Mouse (Mus musculus) kidney, embryonic 15.5 days (tissue): ENCODE data around the gene Fbxo28. TPM values are rescaled to one million over a fixed set of nuclear protein-coding genes. Genes with fewer than 3 reads are reported as not detected.

ENCODE experiments used
- ATAC-seq: fragments of 200-750 bp; cut with Nextera tagmentation; replicated peaks from 2 replicates; pipeline ENCODE4 v1.8.0; 2017; ENCODE audit warnings: moderate TSS enrichment; ENCODE audit not compliant: low FRiP score
- H3K27ac ChIP-seq: fragments of 300-500 bp; sonication (generic); 2 replicates; pipeline ENCODE4 v1.5.1; 2015; ENCODE audit warnings: mild to moderate bottlenecking, inconsistent platforms
- H3K27me3 ChIP-seq: fragments of 300-500 bp; sonication (generic); 2 replicates; pipeline ENCODE4 v1.6.1; 2015; ENCODE audit warnings: inconsistent platforms
- H3K36me3 ChIP-seq: fragments of 300-500 bp; sonication (generic); 2 replicates; pipeline ENCODE4 v1.6.1; 2015; ENCODE audit warnings: inconsistent platforms
- H3K4me1 ChIP-seq: fragments of 300-500 bp; sonication (generic); 2 replicates; pipeline ENCODE4 v1.6.1; 2015; ENCODE audit warnings: inconsistent platforms
- H3K4me2 ChIP-seq: fragments of 300-500 bp; sonication (generic); 2 replicates; pipeline ENCODE4 v1.6.1; 2015; ENCODE audit warnings: moderate library complexity, mild to moderate bottlenecking, inconsistent platforms
- H3K4me3 ChIP-seq: fragments of 300-500 bp; sonication (generic); replicated peaks from 2 replicates; pipeline ENCODE4 v1.5.1; 2015; ENCODE audit warnings: mild to moderate bottlenecking, inconsistent platforms
- H3K9ac ChIP-seq: fragments of 300-500 bp; sonication (generic); 2 replicates; pipeline ENCODE4 v1.6.1; 2015; ENCODE audit warnings: mild to moderate bottlenecking, inconsistent platforms
- H3K9me3 ChIP-seq: fragments of 300-500 bp; sonication (generic); replicated peaks from 2 replicates; pipeline ENCODE4 v1.6.1; 2016; ENCODE audit warnings: inconsistent platforms
- WGBS: fragments of 180-500 bp; shearing (Covaris S2); methylation state at CpG from one replicate; pipeline ENCODE4 v1.1.7; 2015; ENCODE audit warnings: mixed read lengths; 5-methylcytosine and 5-hydroxymethylcytosine counted together
- polyA plus RNA-seq: library from polyadenylated mRNA; unstranded; fragments of >200 nt; fragmentation: Nextera tagmentation; extraction: Ambion mirVana; gene quantifications from 2 replicates; pipeline ENCODE4 v1.2.1, GENCODE M21; 2015

Fbxo28 gene
- polyA plus RNA-seq, 1 experiment from 2014 or later: 18.4 TPM

DNA sequence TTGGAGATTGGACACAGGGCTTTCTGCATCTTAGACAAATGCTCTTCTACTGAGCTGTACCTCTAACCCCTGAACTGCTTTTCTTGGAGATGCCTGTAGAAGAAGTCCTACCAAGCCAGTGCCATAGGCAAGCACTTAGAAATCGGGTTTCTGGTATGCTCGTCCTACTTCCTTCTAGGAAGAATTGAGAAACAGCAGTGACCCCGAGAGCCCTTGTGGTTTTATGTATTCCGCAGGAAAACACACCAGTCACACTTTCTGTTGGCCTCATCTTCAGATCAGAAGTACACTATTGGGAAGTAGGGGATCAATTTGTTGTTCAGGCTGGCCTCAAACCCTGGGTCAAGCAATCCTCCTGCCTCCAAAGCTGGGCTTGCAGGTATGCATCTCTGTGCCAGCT is 28.0 kb upstream of the Fbxo28 start:
- no peak overlapping the region for H3K27ac ChIP-seq
- ATAC-seq: no peak
- H3K4me2 ChIP-seq: no peak overlapping the region
- no peaks in the 10 kb centered on the region for H3K9me3 ChIP-seq
- peaks cover 13% of the 10 kb centered on the region for H3K4me1 ChIP-seq
- no peak overlapping the region for H3K9ac ChIP-seq
- H3K4me3 ChIP-seq: no peak overlapping the region
- 72% methylated on average over 4 of the region's 4 CpGs for WGBS
- H3K27me3 ChIP-seq: 0 out of 2 replicates have a peak, but pooled peaks cover 3% of the 10 kb centered on the region
- no peaks in the 10 kb centered on the region for H3K36me3 ChIP-seq

DNA sequence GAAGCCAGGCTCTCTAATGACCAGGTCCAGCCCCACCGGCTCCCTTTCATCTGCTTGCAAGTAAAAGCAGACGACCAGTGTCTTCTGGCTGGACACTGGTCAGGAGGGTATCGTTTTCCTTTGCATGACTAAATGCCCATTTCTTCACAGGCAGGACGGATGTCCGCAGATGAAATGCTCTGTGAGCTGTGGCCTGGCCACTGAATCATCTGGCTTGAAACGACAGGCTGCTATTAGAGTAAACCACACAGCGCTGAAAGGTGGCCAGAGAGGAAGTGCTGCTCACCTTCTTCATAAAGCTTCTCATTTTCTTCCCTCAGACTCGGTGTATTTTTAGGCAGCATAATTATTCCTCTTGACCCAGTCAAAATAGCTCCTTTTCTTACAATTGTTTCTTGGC is 27.4 kb upstream of the Fbxo28 start:
- Histone ChIP-seq H3K36me3 (no peaks in the 10 kb centered on the region), H3K4me3 (no peak overlapping the region), H3K27me3 (0 out of 2 replicates have a peak, but pooled peaks cover 1% of the 10 kb centered on the region), H3K4me1 (peaks cover 15% of the 10 kb centered on the region), H3K9me3 (no peaks in the 10 kb centered on the region), H3K27ac (0 out of 2 replicates have a peak overlapping the region, but pooled peaks have one; percentile 2), H3K9ac (no peak overlapping the region), H3K4me2 (peak overlapping the region; percentile 15; the same call in 1 of the 2 replicates)
- ATAC-seq: no peak
- WGBS: 22% methylated on average over 8 of the region's 8 CpGs

- Histone ChIP-seq H3K9me3 (no peaks in the 10 kb centered on the region), H3K9ac (no peak overlapping the region), H3K27me3 (no peaks in the 10 kb centered on the region), H3K36me3 (no peaks in the 10 kb centered on the region), H3K4me3 (no peak overlapping the region), H3K27ac (no peak overlapping the region), H3K4me1 (peaks cover 19% of the 10 kb centered on the region), H3K4me2 (peak overlapping the region; percentile 15; the same call in 1 of the 2 replicates)
- ATAC-seq: 0 out of 2 replicates have a peak, but pooled peaks have one; percentile 22
- WGBS: 58% methylated on average over 7 of the region's 7 CpGs
Measured at GRCm38 (mm10) chr1:182368309-182368708, 26.9 kb upstream of the Fbxo28 start.

DNA sequence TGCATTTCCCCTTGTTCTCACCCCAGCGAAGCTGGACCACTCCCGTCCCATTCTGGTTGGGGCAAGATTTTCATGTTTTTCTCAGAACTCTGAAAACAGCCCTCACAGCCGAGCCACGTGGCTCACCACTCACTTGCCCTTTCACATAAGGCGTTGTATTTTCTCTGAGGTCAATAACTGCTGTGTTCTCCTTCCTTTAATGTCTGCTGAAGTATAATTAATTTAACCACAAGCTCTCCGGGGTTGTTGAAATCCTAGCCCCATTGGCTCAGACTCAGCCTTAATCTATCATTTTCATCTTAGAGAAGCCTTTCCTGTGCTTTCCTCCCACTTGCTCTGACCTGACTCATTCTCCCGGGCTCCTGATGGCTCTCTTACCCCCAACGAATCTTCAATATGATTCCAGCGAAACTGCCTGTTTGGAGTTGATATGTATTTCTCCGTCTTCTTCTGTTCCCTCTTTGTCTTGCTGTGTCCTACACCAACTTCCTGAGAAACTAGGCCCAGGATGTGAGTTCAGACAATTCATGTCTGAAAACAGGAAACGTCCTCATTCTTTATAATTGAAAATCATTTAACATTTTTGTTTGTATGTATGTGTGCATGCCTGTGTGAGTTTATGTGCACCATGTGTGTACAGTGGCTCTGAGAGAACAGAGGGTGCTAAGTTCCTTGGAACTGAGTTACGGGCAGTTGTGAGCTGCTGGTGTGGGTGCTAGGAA is 22.4 kb upstream of the Fbxo28 start:
- no peak overlapping the region for H3K4me2 ChIP-seq
- H3K27me3 ChIP-seq: no peaks in the 10 kb centered on the region
- H3K9ac ChIP-seq: no peak overlapping the region
- whole genome bisulfite sequencing: 29% methylated on average over 12 of the region's 12 CpGs
- no peaks in the 10 kb centered on the region for H3K36me3 ChIP-seq
- peak; percentile 49; the same call in 1 of the 2 replicates for ATAC-seq
- H3K4me3 ChIP-seq: no peak overlapping the region
- peaks cover 15% of the 10 kb centered on the region for H3K4me1 ChIP-seq
- peak overlapping the region; percentile 3; the same call in 1 of the 2 replicates for H3K27ac ChIP-seq
- H3K9me3 ChIP-seq: no peaks in the 10 kb centered on the region

DNA sequence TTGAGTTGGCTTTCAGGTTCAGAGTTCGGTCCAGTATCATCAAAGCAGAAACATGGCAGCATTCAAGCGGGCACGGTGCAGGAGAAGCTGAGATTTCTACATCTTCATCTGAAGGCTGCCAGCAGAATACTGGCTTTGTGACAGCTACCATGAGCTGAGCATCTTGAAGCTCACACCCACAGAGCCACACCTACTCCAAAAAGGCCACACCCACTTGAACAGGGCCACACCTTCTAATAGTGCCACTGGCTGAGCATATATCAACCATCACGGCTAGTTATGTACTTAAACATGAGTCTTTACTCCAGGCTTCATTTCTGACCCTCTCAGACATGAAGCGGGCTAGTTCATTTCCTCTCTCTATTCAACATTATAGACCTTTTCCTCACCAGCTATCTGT is 21.3 kb upstream of the Fbxo28 start:
- Histone ChIP-seq H3K27ac (no peak overlapping the region), H3K27me3 (no peaks in the 10 kb centered on the region), H3K4me1 (peaks cover 7% of the 10 kb centered on the region), H3K36me3 (no peaks in the 10 kb centered on the region), H3K9ac (no peak overlapping the region), H3K4me2 (no peak overlapping the region), H3K9me3 (no peaks in the 10 kb centered on the region), H3K4me3 (no peak overlapping the region)
- ATAC-seq: no peak
- WGBS: 88% methylated on average over 5 of the region's 5 CpGs

DNA sequence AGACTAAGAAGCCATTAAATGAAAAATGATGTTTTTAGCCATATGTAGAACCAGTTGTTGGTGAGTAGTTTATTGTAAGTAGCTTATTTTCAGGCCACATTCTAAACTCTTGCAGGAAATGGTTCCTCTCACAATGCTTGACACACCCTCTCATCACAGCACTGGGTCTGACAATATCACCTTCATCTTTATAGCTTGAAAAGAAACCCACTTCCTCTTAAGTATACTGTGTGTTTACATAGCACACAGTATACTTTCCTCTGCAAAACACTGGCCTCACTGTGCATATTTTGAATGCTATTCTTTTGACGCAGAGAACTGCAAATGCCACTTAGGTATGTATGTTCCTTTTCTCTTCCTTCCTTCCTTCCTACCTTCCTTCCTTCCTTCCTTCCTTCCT is 16.7 kb upstream of the Fbxo28 start:
- no peaks in the 10 kb centered on the region for H3K9me3 ChIP-seq
- no peak overlapping the region for H3K9ac ChIP-seq
- no peaks in the 10 kb centered on the region for H3K27me3 ChIP-seq
- no peak overlapping the region for H3K27ac ChIP-seq
- H3K4me2 ChIP-seq: no peak overlapping the region
- no peaks in the 10 kb centered on the region for H3K4me1 ChIP-seq
- ATAC-seq: no peak
- no peak overlapping the region for H3K4me3 ChIP-seq
- 67% methylated on average over 1 of the region's 1 CpGs for WGBS
- H3K36me3 ChIP-seq: no peaks in the 10 kb centered on the region

GRCm38 (mm10) chr1:182354504-182355147 is 13.2 kb upstream of the Fbxo28 start:
- no peaks in the 10 kb centered on the region for H3K36me3 ChIP-seq
- no peak overlapping the region for H3K4me2 ChIP-seq
- no peak overlapping the region for H3K27ac ChIP-seq
- no peaks in the 10 kb centered on the region for H3K27me3 ChIP-seq
- no peak for ATAC-seq
- no peak overlapping the region for H3K4me3 ChIP-seq
- H3K9me3 ChIP-seq: no peaks in the 10 kb centered on the region
- no peaks in the 10 kb centered on the region for H3K4me1 ChIP-seq
- no peak overlapping the region for H3K9ac ChIP-seq
- WGBS: 83% methylated on average over 11 of the region's 11 CpGs

- no peak overlapping the region for H3K9ac ChIP-seq
- H3K36me3 ChIP-seq: no peaks in the 10 kb centered on the region
- no peak overlapping the region for H3K4me2 ChIP-seq
- H3K9me3 ChIP-seq: peaks cover 10% of the 10 kb centered on the region; the same call in 1 of the 2 replicates
- no peak overlapping the region for H3K27ac ChIP-seq
- no peak for ATAC-seq
- 66% methylated on average over 6 of the region's 6 CpGs for WGBS
- no peaks in the 10 kb centered on the region for H3K27me3 ChIP-seq
- no peak overlapping the region for H3K4me3 ChIP-seq
- H3K4me1 ChIP-seq: no peaks in the 10 kb centered on the region
Measured at GRCm38 (mm10) chr1:182349557-182349956, 8.1 kb upstream of the Fbxo28 start.

- H3K4me2 ChIP-seq: no peak overlapping the region
- ATAC-seq: no peak
- H3K9ac ChIP-seq: no peak overlapping the region
- H3K27me3 ChIP-seq: no peaks in the 10 kb centered on the region
- peaks cover 10% of the 10 kb centered on the region; the same call in 1 of the 2 replicates for H3K9me3 ChIP-seq
- 41% methylated on average over 5 of the region's 5 CpGs for WGBS
- H3K36me3 ChIP-seq: no peaks in the 10 kb centered on the region
- no peaks in the 10 kb centered on the region for H3K4me1 ChIP-seq
- no peak overlapping the region for H3K4me3 ChIP-seq
- H3K27ac ChIP-seq: no peak overlapping the region
Measured at GRCm38 (mm10) chr1:182346491-182346890, 5.1 kb upstream of the Fbxo28 start.

DNA sequence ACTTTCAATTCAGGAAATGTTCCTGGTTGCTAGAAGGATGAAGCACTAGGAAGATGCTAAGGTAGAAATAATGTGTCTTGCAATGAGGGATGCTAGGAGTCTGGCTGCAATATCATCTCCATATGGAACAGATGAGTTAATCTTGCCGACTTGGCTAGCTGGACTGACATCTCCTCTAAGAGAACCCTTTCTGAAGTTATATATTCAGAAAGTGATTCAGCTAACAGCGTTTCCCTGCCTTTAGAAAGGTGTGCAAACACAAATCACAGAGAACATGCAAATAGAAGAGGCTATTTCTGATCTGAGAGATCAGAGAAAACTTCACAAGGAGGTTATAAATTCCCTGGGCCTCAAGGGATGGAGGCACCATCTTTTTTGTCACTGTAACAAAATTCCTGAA is 4.4 kb upstream of the Fbxo28 start:
- Histone ChIP-seq H3K27me3 (no peaks in the 10 kb centered on the region), H3K27ac (no peak overlapping the region), H3K36me3 (no peaks in the 10 kb centered on the region), H3K4me2 (no peak overlapping the region), H3K9ac (no peak overlapping the region), H3K4me3 (no peak overlapping the region), H3K9me3 (peaks cover 10% of the 10 kb centered on the region; the same call in 1 of the 2 replicates), H3K4me1 (no peaks in the 10 kb centered on the region)
- no peak for ATAC-seq
- 82% methylated on average over 2 of the region's 2 CpGs for WGBS

- Histone ChIP-seq H3K4me3 (peak overlapping the region; percentile 100), H3K9me3 (no peaks in the 10 kb centered on the region), H3K36me3 (peaks cover 8% of the 10 kb centered on the region; the same call in 1 of the 2 replicates), H3K9ac (no peak overlapping the region), H3K27ac (no peak overlapping the region), H3K4me1 (peaks cover 17% of the 10 kb centered on the region), H3K27me3 (no peaks in the 10 kb centered on the region), H3K4me2 (peak overlapping the region; percentile 69)
- ATAC-seq: 0 out of 2 replicates have a peak, but pooled peaks have one; percentile 19
- WGBS: 33% methylated on average over 6 of the region's 6 CpGs
Measured at GRCm38 (mm10) chr1:182341993-182342392, 564 bp upstream of the Fbxo28 start.

- peaks cover 8% of the 10 kb centered on the region; the same call in 1 of the 2 replicates for H3K36me3 ChIP-seq
- 0 out of 2 replicates have a peak overlapping the region, but pooled peaks have one; percentile 85 for H3K27ac ChIP-seq
- no peaks in the 10 kb centered on the region for H3K9me3 ChIP-seq
- peaks cover 17% of the 10 kb centered on the region for H3K4me1 ChIP-seq
- 33% methylated on average over 7 of the region's 7 CpGs for WGBS
- H3K4me2 ChIP-seq: peak overlapping the region; percentile 69
- H3K4me3 ChIP-seq: peak overlapping the region; percentile 100
- no peaks in the 10 kb centered on the region for H3K27me3 ChIP-seq
- ATAC-seq: no peak
- peak overlapping the region; percentile 99 for H3K9ac ChIP-seq
Measured at GRCm38 (mm10) chr1:182340281-182340680, 1.1 kb downstream of the Fbxo28 start.
